Mouse (Mus musculus) heart, postnatal 25 days (tissue): ENCODE results near the gene Abhd2. TPM values are rescaled to one million over a fixed set of nuclear protein-coding genes. Genes with fewer than 3 reads are reported as not detected.
"Not testable (repeated sequence)": the region's sequence is repeated elsewhere in the genome, so short reads cannot be mapped to it uniquely, and the experiment has no call there.

Experiments
- DNase-seq: peaks from one replicate; pipeline ENCODE4 v3.0.0; 2022; ENCODE audit warnings: low spot score
- intact Hi-C: fragments of 180-260 bp; cut with DNase I; formaldehyde crosslinking; loops from one replicate; pipeline ENCODE4 v1.15.1; 2025
- total RNA-seq, 2 experiments: library from RNA; stranded (reverse); gene quantifications; 2 replicates each; pipeline ENCODE4 v1.2.3; 2021

Abhd2 gene
- total RNA-seq, 2 experiments from 2014 or later: 30.4 to 41.5 TPM

GRCm38 (mm10) chr7:79262478-79262877 lies 10.5 kb upstream of the Abhd2 start:
- DNase-seq: no peak
- intact Hi-C loops: no loop called here

- intact Hi-C loops: no loop called here
- no peak for DNase-seq
Measured at GRCm38 (mm10) chr7:79263776-79264175, 9.2 kb upstream of the Abhd2 start.

GRCm38 (mm10) chr7:79266228-79266627 lies 6.8 kb upstream of the Abhd2 start:
- intact Hi-C loops: no loop called here
- DNase-seq: no peak

- DNase-seq: no peak
- intact Hi-C loops: no loop called here
Measured at GRCm38 (mm10) chr7:79267690-79268388, 5.2 kb upstream of the Abhd2 start.

- no peak for DNase-seq
- intact Hi-C loops: no loop called here
Measured at GRCm38 (mm10) chr7:79268897-79269296, 4.1 kb upstream of the Abhd2 start.

GRCm38 (mm10) chr7:79269411-79269810 lies 3.6 kb upstream of the Abhd2 start:
- intact Hi-C loops: no loop called here
- no peak for DNase-seq

GRCm38 (mm10) chr7:79269866-79270265 lies 3.1 kb upstream of the Abhd2 start:
- intact Hi-C loops: loop anchor here (10.0 kb wide), 1 partner anchor 195 kb away; the partner anchor contains the start of gene Polg
- no peak for DNase-seq

- no peak for DNase-seq
Measured at GRCm38 (mm10) chr7:79270961-79271387, 2.0 kb upstream of the Abhd2 start.

GRCm38 (mm10) chr7:79271861-79272788 lies 874 bp upstream of the Abhd2 start:
- intact Hi-C loops: loop anchor here (10.0 kb wide), 1 partner anchor 193 kb away; the partner anchor contains the start of gene Polg
- no peak for DNase-seq

More at GRCm38 (mm10) chr7:79270961-79271387, 2.0 kb upstream of the Abhd2 start:
- intact Hi-C loops: loop anchor here (10.0 kb wide), 1 partner anchor 194 kb away; the partner anchor contains the start of gene Polg

GRCm38 (mm10) chr7:79273738-79274472 lies 906 bp downstream of the Abhd2 start:
- DNase-seq: no peak

GRCm38 (mm10) chr7:79274473-79275010 lies 1.5 kb downstream of the Abhd2 start:
- DNase-seq: no peak
- intact Hi-C loops: loop anchor here (10.0 kb wide), 1 partner anchor 190 kb away; the partner anchor contains the start of gene Polg

More at GRCm38 (mm10) chr7:79273738-79274472, 906 bp downstream of the Abhd2 start:
- intact Hi-C loops: loop anchor here (10.0 kb wide), 1 partner anchor 191 kb away; the partner anchor contains the start of gene Polg

GRCm38 (mm10) chr7:79275345-79275744 lies 2.3 kb downstream of the Abhd2 start:
- no peak for DNase-seq
- intact Hi-C loops: loop anchor here (10.0 kb wide), 1 partner anchor 189 kb away; the partner anchor contains the start of gene Polg

- DNase-seq: no peak
- intact Hi-C loops: loop anchor here (10.0 kb wide), 1 partner anchor 186 kb away; the partner anchor contains the start of gene Polg
Measured at GRCm38 (mm10) chr7:79278432-79278831, 5.4 kb downstream of the Abhd2 start.

- intact Hi-C loops: loop anchor here (10.0 kb wide), 1 partner anchor 185 kb away; the partner anchor contains the start of gene Polg
- no peak for DNase-seq
Measured at GRCm38 (mm10) chr7:79279376-79280029, 6.5 kb downstream of the Abhd2 start.

- intact Hi-C loops: no loop called here
- DNase-seq: no peak
Measured at GRCm38 (mm10) chr7:79282883-79283670, 10.1 kb downstream of the Abhd2 start.

- DNase-seq, intact Hi-C loops: not testable (repeated sequence)
Measured at GRCm38 (mm10) chr7:79283671-79283941, 10.6 kb downstream of the Abhd2 start.

- no peak for DNase-seq
- intact Hi-C loops: no loop called here
Measured at GRCm38 (mm10) chr7:79284160-79284888, 11.3 kb downstream of the Abhd2 start.

GRCm38 (mm10) chr7:79284889-79285280 lies 11.9 kb downstream of the Abhd2 start:
- DNase-seq: no peak
- intact Hi-C loops: no loop called here
